Mouse (Mus musculus) spleen, postnatal 10 days (tissue): ENCODE data around the gene Slc30a2.
"Not testable (repeated sequence)": the region's sequence is repeated elsewhere in the genome, so short reads cannot be mapped to it uniquely, and the experiment has no call there.

Experiments
- DNase-seq, 2 experiments: peaks; one replicate each; pipeline ENCODE4 v3.0.0; 2021 to 2022; ENCODE audit warnings: low spot score in 2 of 2

The Slc30a2 gene

DNA sequence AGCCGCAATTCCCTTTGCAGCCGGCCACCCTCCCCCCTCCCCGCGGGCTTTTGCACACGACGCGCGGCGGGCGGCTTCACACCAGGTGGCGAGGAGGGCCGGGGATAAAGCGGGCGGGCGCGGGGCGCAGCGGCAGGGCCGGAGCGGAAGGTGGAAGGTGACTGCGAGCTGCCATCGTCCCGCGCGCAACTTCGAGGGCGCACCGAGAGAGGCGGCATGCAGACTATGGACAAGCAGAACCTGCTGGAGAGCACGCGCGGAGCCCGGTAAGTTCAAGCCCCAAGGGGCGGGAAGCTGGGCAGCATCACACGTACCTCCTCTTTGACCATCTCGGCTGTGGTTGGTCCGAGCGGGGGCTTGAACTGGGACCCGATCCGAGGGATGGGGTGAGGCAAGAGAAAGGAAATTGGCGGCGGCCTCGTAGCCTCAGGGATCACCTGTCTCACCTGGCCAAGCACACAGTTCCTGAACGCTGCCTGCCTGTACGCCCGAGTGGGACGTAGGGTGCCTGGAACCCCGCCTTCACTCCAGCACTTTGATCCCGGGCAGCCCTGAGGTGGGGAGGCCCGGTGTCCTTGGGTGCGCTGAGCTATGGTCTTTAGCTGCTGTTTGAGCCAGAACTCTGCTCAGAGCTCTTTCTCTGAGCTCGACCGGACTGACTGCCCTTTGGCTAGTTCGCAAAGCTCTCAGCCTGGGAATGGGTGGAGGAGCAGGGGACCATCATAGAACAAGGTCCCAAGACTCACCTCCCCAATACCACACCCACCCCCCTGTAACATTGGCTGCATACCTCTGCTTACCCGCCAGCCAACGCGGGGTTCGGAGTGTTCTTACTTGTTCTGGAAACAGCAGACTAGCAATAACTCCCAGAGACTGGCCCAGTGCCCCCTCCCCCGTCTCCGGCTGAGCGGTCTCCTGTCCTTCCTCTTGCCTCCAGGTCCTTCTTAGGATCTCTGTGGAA lies at the start of gene Slc30a2:
Gene Slc30a2 (plus strand): TSS at position 111 of the 961 bp plus-strand sequence.
- no peak for DNase-seq

DNA sequence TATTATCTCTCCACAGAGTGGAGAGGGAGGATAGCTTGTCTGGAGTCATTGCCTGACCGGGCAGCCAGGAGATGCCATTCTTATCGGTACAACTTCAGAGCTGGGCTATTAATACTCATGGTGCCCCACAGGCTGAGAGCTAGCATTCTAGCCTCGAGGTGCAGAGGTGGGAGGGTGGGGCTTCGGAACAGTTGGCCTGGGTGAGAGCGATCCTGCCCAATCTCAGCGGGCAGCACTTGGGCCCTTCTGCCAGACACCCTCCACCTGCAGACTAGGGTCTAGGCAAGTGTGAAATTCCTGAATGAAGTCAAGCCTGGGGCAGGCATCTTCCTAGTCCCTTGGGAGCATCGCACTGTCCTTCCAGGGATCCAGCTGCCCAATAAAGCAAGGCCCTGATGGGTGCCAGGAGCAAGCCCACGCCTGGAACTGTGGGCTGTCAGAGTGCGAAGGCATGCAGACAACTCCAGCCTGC lies 49.3 kb upstream of the Slc30a2 start:
- no peak for DNase-seq

DNA sequence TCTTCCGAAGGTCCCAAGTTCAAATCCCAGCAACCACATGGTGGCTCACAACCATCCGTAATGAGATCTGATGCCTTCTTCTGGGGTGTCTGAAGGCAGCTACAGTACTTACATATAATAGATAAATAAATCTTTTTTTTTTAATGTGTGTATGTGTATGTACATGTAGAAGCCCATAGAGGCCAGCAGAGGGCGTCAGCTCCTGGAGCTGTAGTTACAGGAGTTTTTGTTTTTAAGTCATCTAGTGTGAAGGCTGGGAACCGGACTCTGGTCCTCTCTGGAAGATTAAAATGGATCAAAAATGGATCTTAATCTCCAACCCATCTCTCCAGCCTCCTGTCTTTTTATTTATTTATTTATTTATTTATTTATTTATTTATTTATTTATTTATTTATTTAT lies 46.9 kb upstream of the Slc30a2 start:
- DNase-seq = not testable (repeated sequence)

DNA sequence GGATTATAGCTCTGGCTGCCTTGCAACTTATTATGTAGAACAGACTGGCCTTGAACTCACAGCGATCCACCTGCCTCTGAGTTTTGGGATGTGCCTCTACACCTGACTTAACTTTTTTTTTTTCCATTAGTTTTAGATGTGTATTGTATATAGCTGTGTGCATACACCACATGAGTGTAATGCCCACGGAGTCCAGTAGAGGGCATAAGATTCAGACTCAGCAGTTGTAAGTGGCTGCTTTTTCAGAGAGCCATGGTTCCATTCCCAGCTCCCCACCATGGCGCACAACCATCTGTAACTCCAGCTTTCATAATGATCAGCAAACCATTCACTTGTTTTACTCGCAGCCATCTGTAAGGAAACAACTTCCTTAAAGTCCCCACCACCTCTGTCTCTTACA lies 46.5 kb upstream of the Slc30a2 start:
- DNase-seq = no peak

DNA sequence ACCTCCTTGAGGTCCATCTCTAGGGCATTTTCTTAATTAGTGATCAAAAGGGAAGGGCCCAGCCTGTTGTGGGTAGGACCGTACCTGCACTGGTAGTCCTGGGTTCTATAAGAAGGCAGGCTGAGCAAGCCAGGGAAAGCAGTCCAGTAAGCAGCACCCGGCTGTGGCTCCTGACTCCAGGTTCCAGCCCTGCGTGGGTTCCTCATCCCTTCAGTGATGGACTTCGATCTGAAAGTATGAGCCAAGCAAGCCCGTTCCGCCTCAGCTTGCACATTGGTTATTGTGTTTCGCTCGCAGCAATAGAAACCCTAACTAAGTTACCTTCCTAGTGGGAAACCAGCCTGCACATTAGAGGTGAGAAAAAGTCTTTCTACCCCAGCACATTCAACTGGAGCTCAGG lies 45.6 kb upstream of the Slc30a2 start:
- no peak for DNase-seq

DNA sequence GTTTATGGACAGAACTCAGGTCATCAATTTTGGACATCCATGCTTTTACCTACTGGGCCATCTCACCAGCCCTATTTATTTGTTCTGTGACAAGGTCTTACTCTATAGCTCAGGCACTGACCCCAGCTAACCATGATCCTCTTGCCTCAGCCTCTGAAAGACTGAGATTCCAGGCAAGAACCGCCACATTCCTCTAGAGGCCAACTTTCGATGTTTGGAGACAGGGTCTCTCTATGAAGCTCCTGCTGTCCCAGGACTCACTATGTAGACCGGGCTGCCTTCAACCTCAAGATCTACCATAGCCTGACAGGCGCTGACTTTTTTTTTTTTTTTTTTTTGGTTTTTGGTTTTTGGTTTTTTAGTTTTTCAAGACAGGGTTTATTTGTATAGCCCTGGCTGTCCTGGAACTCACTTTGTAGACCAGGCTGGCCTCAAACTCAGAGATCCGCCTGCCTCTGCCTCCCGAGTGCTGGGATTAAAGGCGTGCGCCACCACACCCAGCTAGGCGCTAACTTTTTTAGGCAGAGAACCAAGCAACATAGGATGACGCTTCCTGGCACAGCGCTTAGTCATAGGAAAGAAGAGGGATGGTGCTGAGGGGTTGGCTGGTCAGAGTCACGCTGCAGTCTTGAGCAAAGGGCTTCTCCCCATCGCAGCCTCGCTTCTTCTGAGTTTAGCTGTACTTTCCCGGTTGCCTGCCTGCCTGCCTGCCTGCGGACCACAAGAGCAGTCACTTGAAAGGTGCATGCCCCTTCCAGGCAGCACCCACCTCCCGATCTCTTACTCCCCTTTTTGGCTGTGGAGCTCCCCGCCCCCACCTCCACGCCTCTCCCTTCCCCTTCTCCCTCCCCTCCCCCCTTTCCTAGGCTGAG lies 44.1 kb upstream of the Slc30a2 start:
- DNase-seq = no peak

DNA sequence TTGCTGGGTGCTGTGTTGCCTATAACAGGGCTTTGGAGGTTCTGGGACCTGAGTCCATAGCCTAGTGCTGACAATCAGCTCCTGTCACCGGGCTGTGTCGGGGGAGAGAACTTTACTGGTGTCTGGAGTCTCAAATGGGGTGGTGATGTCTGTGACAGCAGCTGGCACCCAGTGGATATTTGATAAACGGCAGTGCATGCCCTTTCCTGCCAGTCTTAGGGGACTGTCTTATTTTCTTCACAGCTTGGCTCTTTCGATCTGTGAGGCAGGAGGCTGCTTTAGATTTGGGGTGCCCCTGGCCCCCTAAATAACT lies 43.5 kb upstream of the Slc30a2 start:
- no peak for DNase-seq

DNA sequence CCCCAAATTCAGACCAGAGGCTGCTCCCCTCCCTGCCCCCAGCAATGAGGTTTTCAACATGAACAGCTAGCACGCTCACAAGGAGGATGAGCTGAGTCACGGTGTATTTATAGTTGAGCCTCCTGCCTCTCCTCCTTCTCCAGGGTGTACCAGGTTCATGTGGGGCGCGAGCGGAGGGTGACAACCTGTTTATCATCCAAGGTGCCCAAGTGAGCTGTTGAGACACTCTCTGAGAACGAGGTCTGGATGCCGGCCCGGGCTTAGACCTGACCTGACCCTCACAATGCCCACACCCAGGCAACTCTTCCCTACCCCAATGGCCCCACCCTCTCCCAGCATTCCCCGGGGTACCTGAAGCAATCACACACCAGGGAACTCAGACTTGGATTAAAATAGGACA lies 42.7 kb upstream of the Slc30a2 start:
- DNase-seq = no peak

DNA sequence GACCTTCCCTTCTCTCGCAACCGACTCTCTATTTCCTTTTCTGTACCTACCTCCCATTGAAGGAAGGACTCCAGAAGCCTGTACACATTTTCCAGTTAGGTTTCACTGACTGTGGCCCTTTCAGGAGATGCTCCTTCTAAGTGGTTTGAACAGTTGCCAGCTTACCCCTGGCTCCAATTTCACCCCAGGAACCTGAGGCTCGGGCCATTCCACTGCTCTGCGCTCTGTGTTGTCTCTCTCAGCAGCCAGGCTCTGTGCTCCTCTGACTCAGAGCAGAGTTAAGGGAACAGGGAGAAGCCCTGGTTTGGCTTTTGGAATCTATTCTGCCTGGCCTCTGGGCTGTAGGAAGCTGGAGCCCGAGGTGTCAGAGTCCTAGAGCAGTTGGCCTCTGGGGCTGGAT lies 40.9 kb upstream of the Slc30a2 start:
- DNase-seq = no peak

DNA sequence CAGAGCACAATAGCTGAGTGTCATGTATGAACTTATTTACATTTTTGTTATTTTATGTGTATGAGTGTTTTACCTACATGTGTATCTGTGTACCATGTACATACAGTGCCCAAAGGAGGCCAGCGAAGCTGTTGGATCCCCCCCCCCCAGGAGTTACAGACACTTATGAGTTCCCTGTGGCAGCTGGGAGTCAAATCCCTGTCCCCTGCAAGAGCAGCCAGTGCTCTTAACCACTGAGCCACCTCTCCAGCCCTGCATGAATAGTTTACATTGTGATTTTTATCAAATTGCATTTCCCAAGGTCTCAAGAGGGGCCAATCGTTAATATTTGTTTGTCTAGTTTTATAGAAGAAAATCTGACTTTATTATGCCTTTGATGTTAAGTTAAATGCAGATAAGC lies 36.0 kb upstream of the Slc30a2 start:
- no peak for DNase-seq

DNA sequence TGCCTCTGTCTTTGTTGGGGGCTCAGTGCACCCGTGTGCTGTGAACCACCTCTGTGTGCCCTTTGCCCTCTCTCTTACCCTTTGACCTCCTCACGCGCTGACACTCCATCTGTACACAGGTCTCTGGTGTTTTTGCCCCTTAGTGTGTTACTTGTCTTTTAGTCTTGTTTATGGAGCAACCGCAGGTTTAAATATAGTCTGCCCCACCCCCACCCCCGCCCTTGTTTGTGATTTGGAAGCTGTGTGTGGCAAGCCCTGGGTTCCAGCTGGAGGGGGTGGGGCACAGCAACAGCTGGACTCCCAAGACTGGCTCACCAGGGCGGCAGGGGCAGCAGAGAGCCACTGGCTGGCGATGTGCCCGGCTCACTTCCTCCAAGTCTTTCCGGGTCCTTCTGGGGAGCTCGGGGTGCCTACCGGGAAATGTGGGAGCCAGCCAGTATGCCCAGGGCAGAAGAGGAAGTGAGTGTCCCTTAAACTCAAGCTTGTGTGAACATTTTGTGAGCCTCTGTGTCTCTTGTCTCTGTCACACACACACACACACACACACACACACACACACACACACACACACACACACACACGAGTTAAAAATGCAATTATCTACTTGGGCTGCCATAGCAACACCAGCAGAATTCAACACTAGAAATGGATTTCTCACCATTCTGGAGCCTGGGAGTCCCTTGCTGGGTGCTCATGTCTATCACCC lies 35.5 kb upstream of the Slc30a2 start:
- DNase-seq = peak in 1 of 2 experiments; percentile 64

DNA sequence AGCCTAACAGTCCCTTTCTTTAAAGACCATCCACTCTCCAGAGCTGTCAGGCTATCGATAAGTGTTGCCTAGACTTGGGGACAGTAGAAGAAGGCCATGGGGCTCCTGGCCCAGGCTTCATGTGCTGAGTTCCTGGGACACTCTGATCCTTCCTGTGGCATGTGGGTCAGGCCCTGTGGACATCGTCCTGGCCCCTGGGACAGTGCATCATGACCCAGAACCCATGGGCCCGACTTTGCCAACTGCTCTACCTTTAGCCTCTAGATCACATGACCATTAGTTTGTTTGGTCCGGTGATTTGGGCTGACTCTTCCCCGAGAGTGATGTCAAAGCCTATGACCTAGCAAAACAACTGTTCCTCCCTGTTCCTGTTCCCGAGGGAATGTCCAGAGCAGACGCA lies 32.9 kb upstream of the Slc30a2 start:
- no peak for DNase-seq

DNA sequence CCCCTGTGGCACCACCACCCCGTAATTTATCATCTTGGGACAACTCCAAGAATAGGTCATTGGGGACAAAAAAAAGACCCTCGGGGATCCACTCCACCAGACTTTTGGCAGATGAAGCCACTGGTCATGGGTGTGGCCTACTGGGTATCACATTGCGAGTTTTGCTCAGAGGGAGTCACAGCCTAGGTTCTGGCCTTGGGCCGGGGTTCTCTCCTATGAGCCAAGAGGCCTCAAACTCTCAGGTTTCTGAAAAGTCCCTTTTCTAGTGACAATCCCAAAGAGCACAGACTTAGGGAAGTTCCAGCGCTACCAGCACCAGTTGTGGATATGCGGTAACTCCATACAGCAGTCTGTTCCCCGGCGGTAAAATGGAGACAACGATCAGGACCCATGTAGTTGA lies 32.3 kb upstream of the Slc30a2 start:
- DNase-seq = no peak

DNA sequence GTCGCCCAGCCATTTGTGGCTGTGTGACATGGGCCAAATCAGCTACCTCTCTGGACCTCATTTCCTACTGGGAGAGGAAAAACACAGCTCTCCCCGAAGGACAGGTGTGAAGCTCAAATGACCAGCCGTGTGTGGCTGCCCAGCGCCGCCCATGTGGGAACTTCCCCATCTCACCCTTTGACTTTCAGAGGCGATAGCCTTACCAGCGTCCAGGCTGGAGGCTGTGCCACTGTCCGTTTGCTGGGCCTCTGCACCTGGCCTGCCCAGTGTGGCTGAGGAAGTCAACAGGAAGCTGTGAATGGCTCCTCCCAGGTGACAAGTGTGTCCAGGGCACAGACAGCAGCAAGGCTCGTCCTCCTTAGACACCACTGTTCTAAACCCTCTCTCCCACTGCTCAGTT lies 31.2 kb upstream of the Slc30a2 start:
- DNase-seq = no peak

DNA sequence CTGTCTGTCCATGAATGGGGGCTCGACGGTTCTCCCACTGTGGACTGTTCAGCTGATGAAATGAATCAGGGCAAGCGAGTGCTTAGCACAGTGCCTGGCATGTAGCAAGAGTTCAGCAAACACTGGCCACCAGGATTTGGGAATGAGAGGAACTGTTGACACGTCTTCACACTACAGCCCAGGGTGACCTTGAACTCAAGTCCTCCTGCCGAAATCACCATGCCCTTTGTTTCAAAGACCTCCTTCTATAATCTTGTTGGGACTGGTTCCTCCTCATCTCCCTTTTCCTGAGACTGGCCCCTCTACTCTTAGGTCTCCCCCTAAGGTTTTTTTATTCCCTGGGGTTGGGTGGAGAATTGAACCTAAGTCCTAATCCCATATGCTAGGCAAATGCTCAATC lies 30.6 kb upstream of the Slc30a2 start:
- no peak for DNase-seq

DNA sequence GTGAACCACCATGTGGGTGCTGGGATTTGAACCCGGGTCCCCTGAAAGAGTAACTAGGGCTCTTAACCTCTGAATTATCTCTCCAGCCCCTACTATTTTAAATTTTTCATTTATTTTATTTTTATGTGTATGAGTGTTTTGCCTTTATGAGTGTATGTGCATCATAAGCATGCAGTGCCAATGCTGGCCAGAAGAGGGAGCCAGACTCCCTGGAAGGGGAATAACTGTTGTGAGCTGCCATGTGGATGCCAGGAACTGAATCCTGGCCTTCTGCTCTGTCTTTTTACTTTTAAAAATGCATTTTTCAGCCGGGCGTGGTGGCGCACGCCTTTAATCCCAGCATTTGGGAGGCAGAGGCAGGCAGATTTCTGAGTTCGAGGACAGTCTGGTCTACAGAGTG lies 30.1 kb upstream of the Slc30a2 start:
- peak in 1 of 2 experiments; percentile 52 for DNase-seq

DNA sequence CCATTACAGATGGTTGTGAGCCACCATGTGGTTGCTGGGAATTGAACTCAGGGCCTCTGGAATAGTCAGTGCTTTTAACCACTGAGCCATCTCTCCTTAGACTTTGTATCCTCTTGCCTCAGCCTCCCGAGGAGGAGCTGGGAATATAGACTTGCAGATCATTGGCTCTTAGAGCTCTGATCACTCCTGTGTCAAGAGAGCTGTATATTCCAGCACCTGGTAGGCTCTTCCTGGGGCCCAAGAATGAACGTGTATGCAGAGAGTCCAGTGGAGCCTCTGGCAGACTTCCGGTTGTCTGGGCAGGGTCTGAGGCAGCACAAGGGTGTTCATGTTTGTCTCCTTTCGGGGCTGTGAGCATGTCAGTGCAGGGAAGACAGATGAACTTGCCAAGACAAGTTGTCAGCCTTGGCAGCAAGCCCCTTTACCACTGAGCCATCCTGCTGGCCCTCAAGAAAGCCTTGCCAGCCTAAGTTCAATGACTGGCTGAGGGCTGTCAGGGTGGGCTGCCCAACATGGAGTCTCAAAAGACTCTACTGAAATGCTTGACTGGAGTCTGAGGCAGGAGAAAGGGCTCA lies 28.8 kb upstream of the Slc30a2 start:
- no peak for DNase-seq

DNA sequence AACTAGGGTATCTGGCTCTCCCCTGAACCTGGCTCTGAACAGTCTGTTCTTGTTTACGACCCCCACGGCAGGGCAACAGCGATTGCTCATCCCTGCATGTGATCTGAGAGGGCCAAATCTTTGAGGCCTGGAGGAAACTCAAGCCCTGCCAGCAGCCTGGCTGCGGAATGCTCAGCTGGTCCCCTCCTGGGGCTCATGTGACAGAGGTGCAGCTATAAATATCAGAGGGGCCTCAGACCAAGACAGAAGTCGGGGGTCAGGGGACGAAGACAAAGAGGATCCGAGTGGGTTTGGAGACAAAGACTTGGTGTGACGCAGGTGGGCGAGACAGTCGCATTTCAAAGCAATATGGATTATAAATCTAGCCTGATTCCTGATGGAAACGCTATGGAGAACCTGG lies 28.1 kb upstream of the Slc30a2 start, which contains the start of gene Trim63:
Gene Trim63 (plus strand): TSS at position 245 of the 400 bp plus-strand sequence.
- DNase-seq = no peak

DNA sequence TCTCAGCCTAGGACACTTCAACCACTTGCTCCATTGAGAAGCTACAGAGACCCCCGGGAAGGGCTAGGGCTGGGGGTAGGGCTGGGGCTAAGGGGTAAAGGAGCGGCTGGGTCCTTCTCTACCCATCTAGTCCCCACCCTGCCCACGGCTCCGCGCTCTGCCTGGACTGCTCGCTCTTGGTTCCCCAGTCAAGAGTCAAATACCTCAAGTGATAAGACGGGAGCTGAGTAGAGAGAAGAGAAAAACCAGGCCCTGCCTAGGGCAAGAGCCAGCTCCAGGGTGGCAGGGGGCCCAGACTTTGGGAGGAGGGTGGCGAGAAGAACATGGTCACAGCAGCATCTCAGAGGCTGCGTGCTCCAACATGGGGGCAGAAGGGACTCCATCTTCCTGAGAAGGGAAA lies 27.5 kb upstream of the Slc30a2 start:
- DNase-seq = no peak

DNA sequence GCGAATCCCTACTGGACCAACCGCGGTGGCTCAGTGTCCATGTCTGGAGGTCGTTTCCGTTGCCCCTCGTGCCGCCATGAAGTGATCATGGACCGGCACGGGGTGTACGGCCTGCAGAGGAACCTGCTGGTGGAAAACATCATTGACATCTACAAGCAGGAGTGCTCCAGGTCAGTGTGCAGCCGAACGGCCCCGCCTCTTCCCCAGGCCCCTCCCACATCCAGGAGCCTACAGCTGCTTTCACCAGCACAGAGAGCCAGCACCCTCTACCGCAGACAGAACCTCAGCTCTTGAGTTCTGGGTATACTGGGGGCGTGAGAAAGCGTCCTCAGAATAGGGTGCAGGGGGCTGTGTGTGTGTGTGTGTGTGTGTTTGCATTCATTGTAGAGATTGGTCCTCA lies 26.6 kb upstream of the Slc30a2 start:
- peak in 1 of 2 experiments; percentile 29 for DNase-seq

DNA sequence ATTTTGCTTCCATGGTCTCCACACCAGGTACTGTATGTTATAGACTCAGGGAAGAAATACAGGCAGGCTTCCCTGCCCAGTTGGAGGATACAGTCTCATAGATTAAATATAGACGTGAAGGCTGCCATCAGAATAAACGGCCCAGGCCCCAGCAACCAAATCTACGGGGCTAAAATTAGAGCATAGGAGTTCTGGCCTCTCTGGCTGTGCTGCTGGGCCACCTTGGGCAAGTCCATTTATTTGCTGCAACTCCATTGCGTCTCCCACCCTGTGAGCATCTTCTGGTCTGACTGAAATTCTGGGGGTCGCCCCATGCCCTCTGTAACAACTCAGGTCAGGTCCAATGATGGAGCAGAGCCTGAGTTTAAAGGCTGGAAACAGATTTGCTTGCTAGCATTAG lies 23.9 kb upstream of the Slc30a2 start:
- DNase-seq = no peak

DNA sequence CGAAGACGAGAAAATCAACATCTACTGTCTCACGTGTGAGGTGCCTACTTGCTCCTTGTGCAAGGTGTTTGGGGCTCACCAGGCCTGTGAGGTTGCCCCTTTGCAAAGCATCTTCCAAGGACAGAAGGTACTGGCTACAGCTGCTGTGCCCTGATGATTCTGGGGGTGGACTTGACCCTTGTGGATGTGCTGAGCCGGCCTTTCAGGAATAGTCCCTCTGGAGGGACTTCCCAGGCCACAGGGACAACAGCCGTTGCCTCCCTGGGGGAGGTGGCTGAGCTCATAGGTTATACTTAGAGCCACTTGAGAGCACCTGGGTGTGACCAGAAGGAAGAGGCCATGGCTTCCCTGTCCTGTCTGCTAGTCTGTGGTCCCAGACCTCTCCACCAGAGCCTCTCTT lies 23.3 kb upstream of the Slc30a2 start:
- DNase-seq = no peak
